Mouse (Mus musculus): ENCODE measurements around the gene Cphx3.
"Not testable (repeated sequence)": the region's sequence is repeated elsewhere in the genome, so short reads cannot be mapped to it uniquely, and the experiment has no call there.

Cphx3 gene

DNA sequence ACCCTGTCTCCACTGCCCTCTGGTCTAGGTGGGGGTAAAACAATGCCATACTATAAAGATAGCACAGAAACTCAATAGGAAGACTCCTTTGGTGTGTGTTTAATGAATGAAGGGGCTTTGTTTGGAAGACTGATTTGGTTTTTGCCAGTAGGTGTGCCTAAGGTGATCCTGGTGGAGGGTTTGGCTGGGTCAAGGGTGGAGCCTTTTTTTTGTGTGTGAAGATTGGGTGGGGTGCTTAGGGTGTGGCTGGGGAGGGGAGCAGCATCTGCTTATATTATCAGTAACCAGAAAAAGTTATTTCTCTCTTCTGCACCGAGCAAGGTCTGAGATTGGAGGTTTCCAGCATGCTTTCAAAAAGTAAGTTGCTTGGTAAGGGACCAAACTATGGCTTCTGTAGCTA, at the start of gene Cphx3:
Gene Cphx3, plus strand, starts transcription at position 301 of the 400 bp plus-strand sequence.
- not testable (repeated sequence) for DNase-seq (ENCODE audit: low read depth, low spot score)

DNA sequence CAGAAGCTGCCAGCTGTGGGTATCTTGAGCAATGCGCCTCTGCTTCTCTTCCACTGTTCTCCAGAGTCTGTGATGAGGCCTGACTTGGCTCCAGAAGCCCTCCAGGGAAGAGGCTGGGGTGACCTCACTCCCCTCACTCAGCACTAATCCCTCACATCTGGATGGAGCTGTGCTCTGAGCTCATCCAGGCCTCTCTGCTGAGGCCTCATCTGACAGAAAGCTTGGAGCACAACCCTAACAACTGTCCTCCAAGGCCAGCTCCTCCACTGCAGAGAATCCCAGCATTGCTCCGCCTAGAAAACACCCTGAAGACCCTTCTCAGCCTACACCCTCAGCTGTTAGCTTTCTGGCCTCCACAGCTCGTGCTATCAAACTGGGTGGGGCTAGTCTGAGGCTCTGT, 47.7 kb upstream of the Cphx3 start:
- not testable (repeated sequence) for DNase-seq (ENCODE audit: low read depth, low spot score)

DNA sequence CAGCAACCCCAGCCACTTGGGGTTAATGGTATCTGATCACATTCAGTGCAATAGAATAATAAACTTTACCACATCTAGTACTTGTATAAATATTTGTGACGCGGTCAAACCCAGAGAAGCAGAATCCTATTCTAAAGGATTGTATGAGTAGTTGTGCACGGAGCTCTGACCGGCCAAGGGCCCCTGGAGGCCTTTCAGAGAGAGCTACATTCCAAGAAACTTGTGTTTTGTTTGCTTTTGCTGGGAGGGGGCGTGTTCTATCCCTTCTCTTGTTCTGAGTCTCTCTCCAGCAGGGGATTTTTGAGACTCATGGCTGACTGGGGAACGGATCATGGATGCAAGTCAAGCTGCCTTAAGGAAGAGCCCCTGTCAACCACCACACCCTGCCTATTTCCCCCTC, 46.7 kb upstream of the Cphx3 start:
- DNase-seq (ENCODE audit: low read depth, low spot score) = not testable (repeated sequence)

DNA sequence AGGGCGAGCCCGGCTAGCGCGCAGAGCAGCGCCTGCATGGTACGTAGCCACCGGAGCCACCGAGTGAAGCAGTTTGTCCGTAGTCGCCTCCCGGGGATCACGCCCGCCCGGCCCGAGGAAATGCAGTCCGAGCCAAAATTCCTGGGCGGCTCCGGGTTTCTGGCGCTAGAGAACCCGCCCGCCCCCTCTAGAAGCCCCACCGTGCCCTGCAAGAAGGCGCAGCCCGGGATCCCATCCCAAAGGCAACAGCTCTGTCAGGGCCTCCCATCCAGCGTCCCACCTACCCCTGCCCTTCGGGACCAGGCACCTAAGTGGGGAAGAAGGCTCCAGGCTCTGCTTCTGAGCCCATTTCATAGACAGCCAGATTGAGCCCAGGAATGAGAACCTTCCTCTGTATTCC, 39.5 kb upstream of the Cphx3 start, which contains the start of gene Gm9780:
Gene Gm9780, minus strand, starts transcription at position 101 of the 400 bp plus-strand sequence.
- DNase-seq (ENCODE audit: low read depth, low spot score) = not testable (repeated sequence)

DNA sequence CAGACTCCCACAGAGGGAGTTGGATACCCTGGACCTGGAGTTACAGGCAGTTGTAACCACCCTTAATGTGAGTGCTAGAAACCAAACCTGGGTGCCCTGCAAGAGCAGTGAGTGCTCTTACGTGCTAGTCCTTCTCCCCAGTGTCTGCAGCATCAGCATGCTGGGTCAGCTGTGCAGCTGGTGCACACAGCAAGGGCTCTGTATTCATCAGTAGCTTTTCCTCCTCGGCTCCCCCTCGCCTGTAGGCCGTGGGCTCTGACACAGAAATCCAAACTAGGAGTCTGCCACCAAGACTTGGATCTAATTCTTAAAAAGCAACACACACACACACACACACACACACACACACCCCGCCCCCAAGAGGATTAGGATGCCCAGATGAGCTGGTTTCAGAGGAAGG, 37.1 kb upstream of the Cphx3 start:
- DNase-seq (ENCODE audit: low read depth, low spot score) = not testable (repeated sequence)

DNA sequence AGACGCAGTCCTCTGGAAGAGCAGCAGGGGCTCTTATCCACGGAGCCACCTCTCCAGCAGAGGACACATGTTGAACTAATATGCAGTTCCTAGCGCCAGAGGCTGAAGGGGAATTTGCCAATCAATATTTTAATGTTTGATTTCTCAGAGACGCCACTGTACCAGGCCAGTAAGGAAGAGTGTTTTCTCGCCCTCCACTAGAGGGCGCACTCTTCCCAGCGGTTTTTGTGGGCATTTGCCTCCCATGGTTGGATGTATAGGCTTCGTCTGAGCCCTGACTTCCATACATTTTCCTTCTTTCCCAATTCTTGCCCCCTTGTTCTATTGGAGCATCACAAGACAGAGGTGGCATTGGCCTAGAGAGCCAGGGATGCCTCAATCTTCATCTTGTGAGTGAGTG, 35.1 kb upstream of the Cphx3 start:
- not testable (repeated sequence) for DNase-seq (ENCODE audit: low read depth, low spot score)

DNA sequence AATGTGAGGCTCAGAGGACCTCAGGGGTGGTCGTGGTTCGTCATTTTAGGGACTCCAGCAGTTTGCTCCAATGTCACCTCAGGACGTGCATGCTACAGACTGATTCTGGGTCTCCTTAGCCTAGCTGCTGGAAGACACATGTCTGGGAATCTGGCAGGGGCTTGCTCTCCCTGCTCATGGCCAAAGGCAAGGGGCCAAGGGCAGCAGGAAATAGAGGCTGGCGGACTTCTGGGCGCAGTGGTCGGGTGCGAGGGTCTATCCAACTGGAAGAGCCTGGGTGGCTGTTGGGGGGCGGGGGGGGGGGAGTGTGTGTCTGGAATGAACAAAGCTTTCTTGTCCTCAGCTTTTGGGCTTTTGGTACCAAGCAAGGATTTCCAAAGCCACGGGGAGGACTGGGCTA, 33.3 kb upstream of the Cphx3 start:
- DNase-seq (ENCODE audit: low read depth, low spot score) = not testable (repeated sequence)

DNA sequence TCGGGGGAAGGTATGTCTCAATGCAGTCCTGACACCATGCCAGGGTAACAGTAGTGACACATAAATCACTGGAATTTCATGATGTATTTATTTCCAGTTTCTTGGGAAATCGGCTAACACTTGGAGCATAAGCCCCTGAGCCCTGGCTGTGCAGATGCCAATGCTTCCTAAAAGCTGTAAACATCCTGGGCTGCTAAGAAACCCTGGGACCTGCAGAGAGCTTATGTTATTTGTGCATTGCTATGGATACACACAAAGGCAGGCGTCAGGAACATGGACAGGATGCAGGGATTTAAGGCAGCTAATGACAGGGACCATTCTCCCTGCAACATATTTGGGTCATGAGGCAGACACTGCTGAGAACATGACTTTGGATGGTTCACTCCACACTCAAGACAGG, 23.9 kb upstream of the Cphx3 start:
- not testable (repeated sequence) for DNase-seq (ENCODE audit: low read depth, low spot score)

DNA sequence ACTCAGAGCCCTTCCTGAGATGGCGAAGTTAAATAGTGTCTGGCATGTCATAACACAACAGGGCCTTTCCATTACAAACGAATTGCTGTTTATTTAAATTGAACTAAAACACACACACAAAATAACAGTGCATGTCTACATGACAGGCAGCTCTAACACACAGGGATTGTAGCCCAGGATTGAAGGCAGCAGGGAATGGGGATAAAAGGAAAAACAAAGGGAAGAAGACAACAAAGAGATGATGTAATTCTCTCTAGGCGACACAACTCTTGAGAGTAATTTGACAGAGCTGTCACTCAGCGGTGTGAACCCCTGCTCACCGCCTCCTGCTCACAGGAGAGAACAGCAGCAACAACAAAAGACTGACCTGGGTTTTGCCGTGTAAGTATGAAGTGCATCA, 22.7 kb upstream of the Cphx3 start:
- not testable (repeated sequence) for DNase-seq (ENCODE audit: low read depth, low spot score)

DNA sequence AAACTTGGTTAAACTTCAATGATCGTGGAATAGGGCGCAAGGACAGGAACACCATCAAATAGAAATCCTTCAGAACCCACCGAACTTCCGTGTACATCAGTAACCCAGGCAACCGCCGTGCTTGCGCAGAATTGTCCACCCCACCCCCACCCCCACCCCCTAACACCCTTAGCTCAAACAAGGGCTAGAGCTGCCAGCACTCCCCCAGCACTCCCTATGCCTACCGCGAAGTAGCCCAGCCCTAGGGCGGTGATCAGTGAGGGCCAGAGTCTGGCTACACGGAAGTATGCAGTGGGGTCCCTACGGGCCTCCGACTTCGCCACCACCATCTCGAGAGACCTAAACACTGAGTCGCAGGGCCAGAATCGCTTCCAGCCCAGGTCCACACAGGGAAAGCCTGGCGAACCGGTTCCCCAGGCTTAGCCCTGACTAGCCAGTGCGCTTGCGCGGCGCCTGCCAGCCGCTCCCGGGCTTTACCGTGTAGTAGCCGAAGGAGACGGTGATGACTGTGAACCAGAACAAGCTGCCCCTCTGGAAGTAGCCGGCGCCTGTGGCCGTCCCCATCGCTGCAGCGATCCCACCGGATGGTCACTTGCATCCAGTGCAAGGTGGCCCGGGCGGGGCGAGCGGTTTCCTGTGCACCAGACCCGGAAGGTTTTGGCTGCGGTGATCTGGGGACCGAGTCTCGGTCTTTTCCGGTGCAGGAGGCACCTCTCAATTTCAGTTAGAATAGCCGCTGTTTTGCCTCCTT, 15.3 kb upstream of the Cphx3 start:
- not testable (repeated sequence) for DNase-seq (ENCODE audit: low read depth, low spot score)

DNA sequence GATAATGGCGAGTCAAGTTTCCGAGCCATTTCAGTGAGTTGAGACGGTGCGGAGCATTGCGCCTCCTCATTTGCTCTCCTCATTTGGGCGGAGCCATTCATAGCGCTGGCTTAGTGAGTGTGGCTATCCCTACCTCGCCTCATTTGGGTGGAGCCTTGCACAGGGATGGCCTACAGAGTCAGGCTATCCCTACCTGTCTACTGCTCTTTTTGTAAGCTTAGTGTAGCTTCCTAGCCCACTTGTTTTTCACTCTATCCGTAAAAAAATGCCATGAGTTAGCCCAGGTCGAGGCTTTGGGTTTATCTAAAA, 14.8 kb upstream of the Cphx3 start, which contains the start of gene Tmem254c:
Gene Tmem254c, minus strand, starts transcription at position 31 of the 309 bp plus-strand sequence.
- not testable (repeated sequence) for DNase-seq (ENCODE audit: low read depth, low spot score)

DNA sequence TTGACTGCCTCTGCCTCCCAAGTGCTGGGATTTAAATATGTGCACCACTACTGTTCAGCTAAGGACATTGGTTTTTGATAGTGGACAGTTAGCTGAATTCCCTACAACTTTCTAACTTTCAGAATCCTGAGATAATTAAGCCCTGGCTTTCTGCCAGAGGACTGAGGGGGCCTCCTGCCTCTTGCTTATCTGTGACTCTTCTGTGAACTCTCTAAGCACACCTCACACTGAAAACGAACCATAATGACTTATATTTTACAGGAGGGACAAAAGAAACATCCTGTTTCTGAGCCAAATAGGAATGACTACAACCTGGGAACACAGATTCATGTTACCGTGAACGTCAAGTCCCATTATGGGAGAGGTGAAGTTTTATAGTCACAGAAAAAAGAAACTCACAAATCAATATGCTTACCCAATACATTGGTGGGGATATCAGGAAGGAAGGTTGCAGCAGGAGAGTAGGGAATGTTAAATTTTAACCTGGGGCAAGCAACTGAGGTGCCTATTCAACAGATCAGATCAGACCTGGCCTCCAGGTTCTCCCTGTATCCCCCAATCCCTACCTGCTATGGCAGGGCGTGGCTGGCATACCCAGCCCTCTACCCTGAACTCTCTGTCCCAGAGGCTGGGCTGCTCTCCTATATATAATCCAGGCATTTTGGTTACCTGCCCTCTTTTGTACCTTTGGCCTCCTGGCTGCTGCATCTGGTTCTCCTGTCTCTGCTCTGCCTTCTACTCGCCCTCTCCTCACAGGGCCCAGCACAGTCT, 5.3 kb upstream of the Cphx3 start:
- not testable (repeated sequence) for DNase-seq (ENCODE audit: low read depth, low spot score)

DNA sequence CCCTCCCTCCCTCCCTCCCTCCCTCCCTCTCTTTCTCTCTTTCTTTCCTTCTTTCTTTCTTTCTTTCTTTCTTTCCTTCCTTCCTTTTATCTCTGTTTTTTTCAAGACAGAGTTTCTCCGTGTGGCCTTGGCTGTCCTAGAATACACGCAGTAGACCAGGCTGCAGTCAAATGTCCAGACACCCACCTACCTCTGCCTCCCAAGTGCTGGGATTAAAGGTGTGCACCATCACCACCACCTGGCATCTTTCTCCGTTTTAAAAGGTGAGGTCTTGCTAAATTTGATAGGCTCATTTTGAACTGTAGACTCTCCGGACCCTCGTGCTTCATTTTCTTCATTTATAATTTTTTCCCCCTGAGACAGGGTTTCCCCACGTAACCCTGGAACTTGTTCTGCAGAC, 881 bp upstream of the Cphx3 start, which contains the start of gene Cphx2:
Gene Cphx2, plus strand, starts transcription at position 301 of the 400 bp plus-strand sequence.
- DNase-seq (ENCODE audit: low read depth, low spot score) = not testable (repeated sequence)

DNA sequence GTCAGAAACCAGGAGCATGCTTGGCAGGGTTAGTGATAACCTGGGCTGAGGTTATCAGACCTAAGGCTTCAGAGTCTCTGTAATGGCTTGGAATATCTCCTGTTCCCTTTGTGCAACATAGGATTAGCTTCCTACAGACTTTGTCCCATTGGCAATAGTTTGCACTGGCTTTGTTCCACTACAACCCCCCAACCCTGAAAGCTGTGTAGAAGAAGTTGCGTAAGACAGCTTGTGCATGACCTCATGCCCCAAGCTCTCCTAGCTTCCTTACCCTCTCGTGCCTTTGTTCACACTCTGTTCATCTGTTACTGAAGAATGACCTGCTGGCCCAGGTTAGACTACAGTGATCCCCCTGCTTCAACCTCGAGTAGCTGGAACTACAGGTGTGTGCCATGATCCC, 15.5 kb downstream of the Cphx3 start:
- DNase-seq (ENCODE audit: low read depth, low spot score) = not testable (repeated sequence)

DNA sequence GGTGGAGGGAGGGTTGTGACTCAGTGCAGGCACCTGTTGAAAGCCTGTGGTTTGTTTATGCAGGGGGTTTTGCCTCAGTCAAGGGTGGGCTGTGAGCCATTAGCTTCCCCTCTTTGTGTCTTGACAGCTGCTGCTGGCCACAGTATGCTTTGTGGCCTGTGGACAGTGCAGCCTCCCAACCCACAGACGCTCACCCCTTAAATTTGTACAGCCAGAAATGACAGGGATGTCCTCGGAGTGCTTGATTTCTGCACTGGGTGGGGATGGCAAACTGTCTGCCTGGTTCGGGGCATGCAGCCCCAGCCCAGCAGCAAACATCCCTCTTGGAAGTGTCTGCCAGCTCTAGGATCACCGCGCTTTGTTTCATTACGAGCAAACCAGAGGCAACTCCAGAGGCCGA, 36.1 kb downstream of the Cphx3 start, which contains the start of gene Duxbl2:
Gene Duxbl2, plus strand, starts transcription at position 200 of the 400 bp plus-strand sequence.
- not testable (repeated sequence) for DNase-seq (ENCODE audit: low read depth, low spot score)

DNA sequence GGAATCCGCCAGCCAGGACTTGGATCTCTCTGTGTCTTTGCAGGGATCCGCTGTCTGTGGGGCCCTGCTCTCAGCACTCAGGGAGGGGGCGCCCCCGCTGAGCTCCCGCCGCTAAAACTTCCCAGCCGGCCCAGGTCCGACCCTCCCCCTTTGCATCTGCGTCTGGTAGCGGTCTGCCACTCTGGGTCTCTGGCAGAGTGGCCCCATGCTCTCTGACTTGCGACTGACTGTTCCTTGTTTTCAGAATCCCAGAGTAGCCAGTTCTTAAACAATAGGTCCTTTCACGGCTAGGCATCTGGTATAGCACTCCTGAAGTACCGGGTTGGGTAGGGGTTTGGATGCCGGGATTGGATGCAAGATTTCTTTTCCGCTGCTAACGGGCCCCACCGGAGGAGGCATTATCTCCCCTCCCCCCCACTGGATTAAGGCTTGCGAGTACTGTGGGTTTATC, 36.5 kb downstream of the Cphx3 start:
- DNase-seq (ENCODE audit: low read depth, low spot score) = not testable (repeated sequence)

DNA sequence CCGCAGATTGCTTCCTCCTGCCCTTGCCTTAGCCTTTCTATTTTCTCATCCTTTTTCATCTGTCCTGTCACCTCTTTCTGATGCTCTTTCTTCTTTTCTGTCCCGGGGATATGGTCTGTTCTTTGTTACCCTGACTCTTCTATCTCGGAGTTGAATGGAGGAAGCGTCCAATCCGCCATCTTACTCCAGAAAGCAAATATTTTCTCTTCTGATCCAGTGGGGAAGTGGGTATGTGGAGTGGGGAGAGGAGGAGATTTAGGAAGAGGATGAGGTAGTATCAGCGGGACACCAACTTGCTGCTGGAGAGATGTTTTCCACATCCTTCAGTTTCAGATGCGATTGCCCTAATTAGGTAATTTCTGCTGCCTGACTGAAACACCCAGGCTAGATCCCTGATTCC, 37.0 kb downstream of the Cphx3 start:
- not testable (repeated sequence) for DNase-seq (ENCODE audit: low read depth, low spot score)

DNA sequence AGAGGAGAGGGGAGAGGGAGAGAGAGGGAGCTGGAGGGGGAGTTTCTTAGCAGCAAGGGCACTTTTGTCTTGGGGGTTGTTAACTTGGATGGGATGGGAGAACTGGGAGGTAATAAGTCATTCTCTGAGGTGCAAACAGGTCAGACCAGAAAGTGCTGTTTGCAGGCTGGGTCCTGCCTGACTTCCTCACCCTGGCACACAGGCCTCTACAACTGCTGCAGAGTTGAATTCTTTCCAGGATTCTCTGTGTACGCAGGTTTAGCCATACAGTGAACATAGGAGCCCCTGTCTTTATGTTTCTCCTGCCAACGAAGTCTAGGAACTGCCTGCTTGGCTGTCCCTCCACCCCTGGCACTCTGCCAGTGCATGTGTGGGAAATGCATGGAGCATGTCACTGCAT, 65.0 kb downstream of the Cphx3 start:
- DNase-seq (ENCODE audit: low read depth, low spot score) = not testable (repeated sequence)

DNA sequence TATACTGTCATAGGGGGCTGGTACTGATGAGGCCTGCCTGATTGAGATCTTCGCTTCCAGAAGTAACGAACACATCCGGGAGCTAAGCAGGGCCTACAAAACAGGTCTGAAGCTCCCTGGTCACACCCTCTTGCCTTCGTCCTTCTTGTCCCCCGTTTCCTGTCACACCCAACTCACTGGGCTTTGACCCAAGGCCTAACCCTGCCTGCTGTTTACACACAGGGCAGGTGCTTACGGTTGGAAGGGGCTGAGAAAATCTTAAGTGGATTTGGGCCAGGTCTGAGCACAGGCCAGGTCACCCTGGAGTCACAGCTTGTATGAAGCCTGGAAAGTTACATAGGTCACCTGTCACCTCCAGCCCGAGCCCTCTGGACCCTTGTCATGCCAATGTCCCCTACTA, 73.9 kb downstream of the Cphx3 start:
- DNase-seq (ENCODE audit: low read depth, low spot score) = not testable (repeated sequence)

DNA sequence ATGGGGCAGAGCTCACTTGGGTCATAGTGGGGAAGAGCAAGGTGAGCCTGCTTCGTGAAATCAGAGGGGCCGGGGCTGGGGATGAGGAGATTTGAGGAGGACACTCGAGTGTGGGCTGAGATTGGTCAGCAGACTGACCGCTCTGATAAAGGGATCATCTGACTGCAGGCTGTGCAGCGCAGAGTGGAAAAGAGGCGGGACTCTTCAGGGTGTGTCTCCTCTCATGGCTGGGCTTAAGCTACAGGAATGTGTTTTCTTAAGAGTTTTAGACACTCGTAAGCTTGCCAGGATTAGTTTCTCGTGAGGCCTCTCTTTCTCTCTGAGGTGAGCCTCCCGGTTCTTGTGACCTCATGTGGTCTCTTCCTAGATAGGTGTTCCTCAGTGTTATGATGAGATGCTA, 79.1 kb downstream of the Cphx3 start:
- not testable (repeated sequence) for DNase-seq (ENCODE audit: low read depth, low spot score)

DNA sequence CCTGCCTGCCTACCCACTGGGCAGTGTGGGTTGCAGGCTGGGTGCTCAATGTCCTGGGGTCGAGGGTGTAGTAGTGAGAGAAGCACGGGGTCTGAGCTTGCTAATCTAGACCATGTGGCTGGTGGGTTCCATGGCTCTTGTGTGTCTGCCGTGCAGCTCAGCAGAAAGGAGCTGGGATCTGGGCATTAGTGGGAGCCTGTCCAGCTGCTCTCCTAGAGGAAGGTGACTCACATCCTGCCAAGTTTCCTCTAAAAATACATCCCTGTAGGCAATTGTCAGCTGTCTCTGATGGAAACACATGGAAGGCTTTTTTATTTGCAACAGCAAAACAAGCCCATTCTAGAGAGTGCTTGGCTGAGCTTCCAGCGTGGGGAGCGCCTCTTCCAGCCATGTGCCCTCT, 80.3 kb downstream of the Cphx3 start:
- not testable (repeated sequence) for DNase-seq (ENCODE audit: low read depth, low spot score)

DNA sequence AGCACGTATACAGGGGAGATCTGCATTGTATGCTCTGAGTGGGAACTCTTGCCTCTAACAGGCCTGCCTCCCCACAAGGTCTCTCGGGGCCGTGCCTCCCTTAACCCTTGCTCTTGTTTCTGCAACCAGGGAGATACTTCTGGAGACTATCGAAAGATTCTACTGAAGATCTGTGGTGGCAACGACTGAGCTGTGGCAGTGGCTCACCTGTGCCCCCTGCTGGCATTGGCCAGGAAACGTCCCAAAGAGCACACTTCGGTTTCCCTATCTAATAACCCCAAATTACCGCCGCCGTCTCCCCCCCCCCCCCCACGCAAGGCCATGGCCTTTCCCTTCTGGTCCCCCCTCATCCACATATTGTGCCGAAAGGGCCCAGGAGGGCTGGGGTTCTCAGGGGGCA, 83.2 kb downstream of the Cphx3 start:
- DNase-seq (ENCODE audit: low read depth, low spot score) = not testable (repeated sequence)
